8 mouse cellular contexts compared by ENCODE assay signal in genomic region chr1:135607019-135607418, GRCm38 (mm10). TPM values are rescaled to one million over a fixed set of nuclear protein-coding genes. Genes with fewer than 3 reads are reported as not detected.
DNase-seq lines count a peak whose midpoint lies in the region; ATAC-seq and TF ChIP-seq lines count a peak whose summit lies in the region.

TSS of gene Nav1 (minus strand) at chr1:135607295.

- 53% methylated on average over 7 of the region's 7 CpGs for WGBS in forebrain, embryonic 14.5 days
- WGBS in neural tube, embryonic 15.5 days = 44% methylated on average over 7 of the region's 7 CpGs
- WGBS in lung, postnatal 0 days = 45% methylated on average over 7 of the region's 7 CpGs

- H3K4me3 ChIP-seq in forebrain, embryonic 14.5 days (ENCODE audit: low read depth, low read length) = no peak within 1 kb of the TSS
- no peak within 1 kb of the TSS for H3K4me3 ChIP-seq in neural tube, embryonic 15.5 days (replicated peaks)
- H3K4me3 ChIP-seq in lung, postnatal 0 days (ENCODE audit: low read depth, low read length) = no peak within 1 kb of the TSS

- H3K27ac ChIP-seq in forebrain, embryonic 14.5 days (ENCODE audit: low read depth, low read length) = no peak within 1 kb of the TSS
- H3K27ac ChIP-seq in neural tube, embryonic 15.5 days (replicated peaks) = no peak within 1 kb of the TSS
- no peak within 1 kb of the TSS for H3K27ac ChIP-seq in lung, postnatal 0 days (ENCODE audit: low read length)

- no peaks in the 10 kb centered on the region for H3K27me3 ChIP-seq in forebrain, embryonic 14.5 days (replicated peaks; ENCODE audit: control insufficient read depth, insufficient read depth, low read length)
- no peaks in the 10 kb centered on the region for H3K27me3 ChIP-seq in neural tube, embryonic 15.5 days (replicated peaks)
- H3K27me3 ChIP-seq in lung, postnatal 0 days (replicated peaks; ENCODE audit: insufficient read depth, low read length) = no peaks in the 10 kb centered on the region

- TF ChIP-seq EP300 in lung, postnatal 0 days (IDR thresholded peaks at IDR 0.05) = no peak

- H3K4me1 ChIP-seq in forebrain, embryonic 14.5 days (ENCODE audit: control insufficient read depth, insufficient read depth, low read length) = peaks cover 19% of the 10 kb centered on the region
- H3K4me1 ChIP-seq in neural tube, embryonic 15.5 days = peaks cover 15% of the 10 kb centered on the region
- no peaks in the 10 kb centered on the region for H3K4me1 ChIP-seq in lung, postnatal 0 days (ENCODE audit: insufficient read depth, low read depth, low read length)

- no peaks in the 10 kb centered on the region for H3K36me3 ChIP-seq in forebrain, embryonic 14.5 days (ENCODE audit: control insufficient read depth, insufficient read depth, low read length)
- no peaks in the 10 kb centered on the region for H3K36me3 ChIP-seq in neural tube, embryonic 15.5 days
- no peaks in the 10 kb centered on the region for H3K36me3 ChIP-seq in lung, postnatal 0 days (ENCODE audit: insufficient read depth, low read length)

- no peak within 1 kb of the TSS for H3K4me2 ChIP-seq in forebrain, embryonic 14.5 days (ENCODE audit: low read length)
- no peak within 1 kb of the TSS for H3K4me2 ChIP-seq in neural tube, embryonic 15.5 days
- no peak within 1 kb of the TSS for H3K4me2 ChIP-seq in lung, postnatal 0 days (replicated peaks; ENCODE audit: low read depth, low read length)

- DNase-seq in urinary bladder, adult 2 months (ENCODE audit: low spot score) = no peak
- no peak for DNase-seq in urinary bladder, adult 18-20 months (ENCODE audit: low spot score in 2 of 2)
- no peak for DNase-seq in forebrain, embryonic 14.5 days (ENCODE audit: low spot score)
- DNase-seq in layer of hippocampus, postnatal 14 days (ENCODE audit: low spot score in 2 of 2) = no peak
- DNase-seq in kidney, postnatal 36 days = no peak
- DNase-seq in lung, postnatal 0 days (ENCODE audit: low spot score) = no peak
- no peak for DNase-seq in gastrocnemius, postnatal 25 days

- H3K9me3 ChIP-seq in forebrain, embryonic 14.5 days (replicated peaks; ENCODE audit: control insufficient read depth, low read length) = no peaks in the 10 kb centered on the region
- H3K9me3 ChIP-seq in neural tube, embryonic 15.5 days (replicated peaks) = no peaks in the 10 kb centered on the region
- H3K9me3 ChIP-seq in lung, postnatal 0 days (ENCODE audit: low read length) = no peaks in the 10 kb centered on the region

- TF ChIP-seq CTCF in lung, postnatal 0 days (IDR thresholded peaks at IDR 0.05) = no peak

- no peak for ATAC-seq in forebrain, embryonic 14.5 days
- ATAC-seq in neural tube, embryonic 15.5 days (ENCODE audit: low FRiP score) = no peak
- ATAC-seq in lung, postnatal 0 days = no peak

- no peak within 1 kb of the TSS for H3K9ac ChIP-seq in forebrain, embryonic 14.5 days (ENCODE audit: low read length)
- no peak within 1 kb of the TSS for H3K9ac ChIP-seq in neural tube, embryonic 15.5 days (replicated peaks)
- no peak within 1 kb of the TSS for H3K9ac ChIP-seq in lung, postnatal 0 days (replicated peaks; ENCODE audit: low read depth)

RNA-seq across cellular contexts. Expression of gene Nav1, which starts in this region (rescaled TPM):
- 25.0 and 40.9 TPM in 2 replicates for polyA plus RNA-seq in urinary bladder, adult 2 months (2012; rRNA removed)
- 26.1 and 38.3 TPM in 2 replicates for polyA plus RNA-seq in forebrain, embryonic 14.5 days (2014; fragmentation: Nextera tagmentation; extraction: Ambion mirVana)
- 100 to 1,000 TPM; 161 to 168 TPM for total RNA-seq in layer of hippocampus, postnatal 14 days (2021)
- 40.8 and 44.1 TPM in 2 replicates for polyA plus RNA-seq in neural tube, embryonic 15.5 days (2015; fragmentation: Nextera tagmentation; extraction: Ambion mirVana)
- polyA plus RNA-seq in lung, postnatal 0 days (2015; fragmentation: Nextera tagmentation; extraction: Ambion mirVana) = 5.7 and 6.1 TPM in 2 replicates
- total RNA-seq in gastrocnemius, postnatal 25 days (2021) = 10 to 100 TPM in 1 of 2 experiments, 1 to 10 TPM in 1; 7.9 to 11.1 TPM

Comparison
In these comparisons a context has a peak if more than half of its experiments do, and no peak if none do; other contexts are left out.
1. RNA of gene Nav1 (total RNA-seq): 161 to 168 TPM in layer of hippocampus, postnatal 14 days; 7.9 to 11.1 TPM in gastrocnemius, postnatal 25 days; every median in the first group is over 10 times any median in the second.